ENCODE assay signal across 13 mouse cellular contexts in genomic region chr4:143383646-143384045, GRCm38 (mm10). TPM values are rescaled to one million over a fixed set of nuclear protein-coding genes. Genes with fewer than 3 reads are reported as not detected.
DNase-seq lines count a peak whose midpoint lies in the region; ATAC-seq lines count a peak whose summit lies in the region.
"Had no signal": no experiment of that assay in that cellular context is flagged by ENCODE, and none has a peak within 500 bp of the region (broad histone marks: within the 10 kb centered on the region; RNA-seq: fewer than 3 reads in every experiment).

No protein-coding gene starts in this region.

- no peaks in the 10 kb centered on the region; the same call in 1 of the 2 replicates for H3K27me3 ChIP-seq in hindbrain, embryonic 10.5 days (ENCODE audit: insufficient read depth, poor library complexity, severe bottlenecking)
- H3K27me3 ChIP-seq in hindbrain, embryonic 13.5 days: no peaks in the 10 kb centered on the region
- H3K27me3 ChIP-seq in midbrain, embryonic 11.5 days (ENCODE audit: control insufficient read depth, insufficient read depth, low read length): no peaks in the 10 kb centered on the region
- no peaks in the 10 kb centered on the region for H3K27me3 ChIP-seq in midbrain, embryonic 16.5 days (ENCODE audit: control insufficient read depth, insufficient read depth, low read depth, low read length)

- DNase-seq in hindbrain, embryonic 10.5 days (ENCODE audit: low spot score): peak; percentile 37
- peak; percentile 91 for DNase-seq in midbrain, embryonic 11.5 days (ENCODE audit: low spot score, missing footprints)
- peak; percentile 49 for DNase-seq in ZHBTc4 (ENCODE audit: low read depth, low spot score)
- DNase-seq in mesoderm, embryonic 11.5 days (ENCODE audit: low read depth, low spot score): peak; percentile 18
- DNase-seq: heart, postnatal 36 days; left cerebral cortex, postnatal 4 days; spleen, adult 18-20 months had no signal

- no peak for ATAC-seq in hindbrain, embryonic 13.5 days (ENCODE audit: low FRiP score)
- no peak for ATAC-seq in midbrain, embryonic 11.5 days (ENCODE audit: low FRiP score)
- no peak for ATAC-seq in midbrain, embryonic 16.5 days
- no peak for ATAC-seq in CD4-positive, CD25-positive, alpha-beta regulatory T cell, adult 4 months

- H3K4me3 ChIP-seq in hindbrain, embryonic 10.5 days: no peak overlapping the region
- no peak overlapping the region for H3K4me3 ChIP-seq in hindbrain, embryonic 13.5 days
- no peak overlapping the region for H3K4me3 ChIP-seq in midbrain, embryonic 11.5 days (ENCODE audit: low read depth, low read length)
- no peak overlapping the region for H3K4me3 ChIP-seq in midbrain, embryonic 16.5 days (ENCODE audit: low read depth, low read length)
- H3K4me3 ChIP-seq: embryonic facial prominence, embryonic 13.5 days had no signal

- no peaks in the 10 kb centered on the region for H3K9me3 ChIP-seq in hindbrain, embryonic 10.5 days
- H3K9me3 ChIP-seq in hindbrain, embryonic 13.5 days: no peaks in the 10 kb centered on the region
- H3K9me3 ChIP-seq in midbrain, embryonic 11.5 days (ENCODE audit: control insufficient read depth, low read length): no peaks in the 10 kb centered on the region
- H3K9me3 ChIP-seq in midbrain, embryonic 16.5 days (replicated peaks; ENCODE audit: control insufficient read depth, low read length, poor library complexity, severe bottlenecking): no peaks in the 10 kb centered on the region
- H3K9me3 ChIP-seq: embryonic facial prominence, embryonic 13.5 days had no signal

- no peaks in the 10 kb centered on the region for H3K36me3 ChIP-seq in hindbrain, embryonic 10.5 days
- H3K36me3 ChIP-seq in hindbrain, embryonic 13.5 days: no peaks in the 10 kb centered on the region
- no peaks in the 10 kb centered on the region for H3K36me3 ChIP-seq in midbrain, embryonic 11.5 days (ENCODE audit: control insufficient read depth, insufficient read depth, low read length)
- no peaks in the 10 kb centered on the region for H3K36me3 ChIP-seq in midbrain, embryonic 16.5 days (ENCODE audit: control insufficient read depth, insufficient read depth, low read length)
- H3K36me3 ChIP-seq: embryonic facial prominence, embryonic 13.5 days had no signal

- H3K4me1 ChIP-seq in hindbrain, embryonic 10.5 days (replicated peaks): peaks cover 18% of the 10 kb centered on the region
- H3K4me1 ChIP-seq in hindbrain, embryonic 13.5 days (replicated peaks): peaks cover 18% of the 10 kb centered on the region
- H3K4me1 ChIP-seq in midbrain, embryonic 11.5 days (ENCODE audit: control insufficient read depth, insufficient read depth, low read length): peaks cover 12% of the 10 kb centered on the region
- H3K4me1 ChIP-seq in midbrain, embryonic 16.5 days (ENCODE audit: control insufficient read depth, insufficient read depth, low read length): peaks cover 17% of the 10 kb centered on the region
- H3K4me1 ChIP-seq: embryonic facial prominence, embryonic 13.5 days had no signal

- H3K9ac ChIP-seq in hindbrain, embryonic 13.5 days: no peak overlapping the region
- no peak overlapping the region for H3K9ac ChIP-seq in midbrain, embryonic 11.5 days (ENCODE audit: low read length)
- no peak overlapping the region for H3K9ac ChIP-seq in midbrain, embryonic 16.5 days (ENCODE audit: low read depth, low read length)
- H3K9ac ChIP-seq: embryonic facial prominence, embryonic 13.5 days had no signal

- WGBS in hindbrain, embryonic 10.5 days: 44% methylated on average over 4 of the region's 4 CpGs
- WGBS in hindbrain, embryonic 13.5 days: 42% methylated on average over 4 of the region's 4 CpGs
- 45% methylated on average over 4 of the region's 4 CpGs for WGBS in midbrain, embryonic 11.5 days
- WGBS in midbrain, embryonic 16.5 days: 48% methylated on average over 4 of the region's 4 CpGs

- no peak overlapping the region for H3K27ac ChIP-seq in hindbrain, embryonic 10.5 days
- no peak overlapping the region for H3K27ac ChIP-seq in hindbrain, embryonic 13.5 days
- H3K27ac ChIP-seq in midbrain, embryonic 11.5 days (ENCODE audit: low read depth, low read length): no peak overlapping the region
- H3K27ac ChIP-seq in midbrain, embryonic 16.5 days (ENCODE audit: low read length): no peak overlapping the region
- H3K27ac ChIP-seq: embryonic facial prominence, embryonic 13.5 days; macrophage had no signal

- H3K4me2 ChIP-seq in hindbrain, embryonic 13.5 days: no peak overlapping the region
- no peak overlapping the region for H3K4me2 ChIP-seq in midbrain, embryonic 11.5 days
- no peak overlapping the region for H3K4me2 ChIP-seq in midbrain, embryonic 16.5 days (ENCODE audit: low read length)
- H3K4me2 ChIP-seq: embryonic facial prominence, embryonic 13.5 days had no signal

RNA-seq across cellular contexts. Expression of gene Pramel1, which starts 10.6 kb away (rescaled TPM):
- not detected in 2 replicates for polyA plus RNA-seq in hindbrain, embryonic 10.5 days (2016; fragmentation: Nextera tagmentation; extraction: Ambion mirVana)
- not detected in 2 replicates for polyA plus RNA-seq in hindbrain, embryonic 13.5 days (2015; fragmentation: Nextera tagmentation; extraction: Ambion mirVana)
- not detected in 2 replicates for polyA plus RNA-seq in midbrain, embryonic 11.5 days (2014; fragmentation: Nextera tagmentation; extraction: Ambion mirVana)
- polyA plus RNA-seq in midbrain, embryonic 16.5 days (2015; fragmentation: Nextera tagmentation; extraction: Ambion mirVana): not detected in 2 replicates
- polyA plus RNA-seq in CD4-positive, CD25-positive, alpha-beta regulatory T cell, adult 4 months (2017; shearing (Covaris generic)): not detected
- polyA plus RNA-seq: embryonic facial prominence, embryonic 13.5 days; macrophage; neural tube, embryonic 14.5 days had no signal

RNA-seq across cellular contexts. Expression of gene Pramef8, which starts 28.6 kb away (rescaled TPM):
- 18.2 and 21.9 TPM in 2 replicates for polyA plus RNA-seq in hindbrain, embryonic 10.5 days (2016; fragmentation: Nextera tagmentation; extraction: Ambion mirVana)
- 23.5 and 26.6 TPM in 2 replicates for polyA plus RNA-seq in hindbrain, embryonic 13.5 days (2015; fragmentation: Nextera tagmentation; extraction: Ambion mirVana)
- 15.6 and 18.6 TPM in 2 replicates for polyA plus RNA-seq in midbrain, embryonic 11.5 days (2014; fragmentation: Nextera tagmentation; extraction: Ambion mirVana)
- polyA plus RNA-seq in midbrain, embryonic 16.5 days (2015; fragmentation: Nextera tagmentation; extraction: Ambion mirVana): 25.2 and 27.0 TPM in 2 replicates
- polyA plus RNA-seq in CD4-positive, CD25-positive, alpha-beta regulatory T cell, adult 4 months (2017; shearing (Covaris generic)): 10 to 100 TPM; 39.9 to 71.9 TPM

RNA-seq across cellular contexts. Expression of gene Lrrc38, which starts 34.1 kb away (rescaled TPM):
- 0.14 and 0.18 TPM in 2 replicates for polyA plus RNA-seq in hindbrain, embryonic 10.5 days (2016; fragmentation: Nextera tagmentation; extraction: Ambion mirVana)
- 0.22 TPM in 2 replicates for polyA plus RNA-seq in hindbrain, embryonic 13.5 days (2015; fragmentation: Nextera tagmentation; extraction: Ambion mirVana)
- 0.08 and 0.27 TPM in 2 replicates for polyA plus RNA-seq in midbrain, embryonic 11.5 days (2014; fragmentation: Nextera tagmentation; extraction: Ambion mirVana)
- polyA plus RNA-seq in midbrain, embryonic 16.5 days (2015; fragmentation: Nextera tagmentation; extraction: Ambion mirVana): 0.40 and 0.52 TPM in 2 replicates
- polyA plus RNA-seq in CD4-positive, CD25-positive, alpha-beta regulatory T cell, adult 4 months (2017; shearing (Covaris generic)): not detected
- polyA plus RNA-seq: embryonic facial prominence, embryonic 13.5 days; macrophage had no signal

Comparison
In these comparisons a context has a peak if more than half of its experiments do, and no peak if none do; other contexts are left out.
1. DNase-seq: peak in every context shown above with its lines; median percentile 91 in midbrain, embryonic 11.5 days; 49 in ZHBTc4; 37 in hindbrain, embryonic 10.5 days; 18 in mesoderm, embryonic 11.5 days.